Mouse (Mus musculus): ENCODE data around the gene Thbs2. TPM values are rescaled to one million over a fixed set of nuclear protein-coding genes. Genes with fewer than 3 reads are reported as not detected.
A peak's percentile ranks its signal among the peaks of the same experiment; 100 is the strongest.

The Thbs2 gene
- polyA plus RNA-seq, 2 experiments: 0.63 to 0.65 TPM

GRCm38 (mm10) chr17:14696281-14696795, 2.3 kb upstream of the Thbs2 start:
- 63% methylated on average over 6 of the region's 6 CpGs for WGBS (ENCODE audit: insufficient replicate concordance)
- Histone ChIP-seq H3K9ac (replicated peaks) (no peak overlapping the region), H3K4me3 (ENCODE audit: insufficient read depth in 1 of 2, low read depth in 2 of 2, low read length in 2 of 2) (no peak overlapping the region), H3K9me3 (ENCODE audit: control insufficient read depth, low read length) (no peaks in the 10 kb centered on the region), H3K36me3 (replicated peaks; ENCODE audit: control insufficient read depth, insufficient read depth, low read depth) (no peaks in the 10 kb centered on the region), H3K4me2 (ENCODE audit: low read depth) (no peak overlapping the region), H3K27ac (no peak overlapping the region), H3K4me1 (replicated peaks; ENCODE audit: control insufficient read depth in 2 of 2, insufficient read depth in 2 of 2, low read length in 1 of 2) (no peaks in the 10 kb centered on the region), H3K27me3 (ENCODE audit: control insufficient read depth, insufficient read depth, low read length) (no peaks in the 10 kb centered on the region; the same call in 1 of the 2 replicates)
- DNase-seq (ENCODE audit: low read depth in 3 of 3, low spot score in 3 of 3) (no peak), ATAC-seq (ENCODE audit: insufficient read depth) (no peak)
- TF ChIP-seq CTCF (IDR thresholded peaks at IDR 0.05; ENCODE audit: low read depth) (no peak), EP300 (IDR thresholded peaks at IDR 0.05; ENCODE audit: low read depth) (no peak)

- Histone ChIP-seq H3K4me3 (ENCODE audit: insufficient read depth in 1 of 2, low read depth in 2 of 2, low read length in 2 of 2) (peak overlapping the region; percentile 12 to 17; a peak in 2 of 4 replicates), H3K4me1 (replicated peaks; ENCODE audit: control insufficient read depth in 2 of 2, insufficient read depth in 2 of 2, low read length in 1 of 2) (no peaks in the 10 kb centered on the region), H3K4me2 (ENCODE audit: low read depth) (peak overlapping the region; percentile 22; the same call in 1 of the 2 replicates), H3K36me3 (replicated peaks; ENCODE audit: control insufficient read depth, insufficient read depth, low read depth) (no peaks in the 10 kb centered on the region), H3K27me3 (ENCODE audit: control insufficient read depth, insufficient read depth, low read length) (no peaks in the 10 kb centered on the region; the same call in 1 of the 2 replicates), H3K9ac (replicated peaks) (no peak overlapping the region), H3K9me3 (ENCODE audit: control insufficient read depth, low read length) (no peaks in the 10 kb centered on the region), H3K27ac (no peak overlapping the region)
- DNase-seq (ENCODE audit: low read depth in 3 of 3, low spot score in 3 of 3) (no peak), ATAC-seq (ENCODE audit: insufficient read depth) (no peak)
- WGBS (ENCODE audit: insufficient replicate concordance): 7% methylated on average over 9 of the region's 9 CpGs
- no peak for TF ChIP-seq EP300 (IDR thresholded peaks at IDR 0.05; ENCODE audit: low read depth)
- TF ChIP-seq CTCF (IDR thresholded peaks at IDR 0.05; ENCODE audit: low read depth): no peak
These were observed 714 bp downstream of the Thbs2 start for GRCm38 (mm10) chr17:14693048-14693993.

GRCm38 (mm10) chr17:14691901-14692300, 2.1 kb downstream of the Thbs2 start:
- H3K9ac ChIP-seq (replicated peaks): no peak overlapping the region
- no peak overlapping the region for H3K4me3 ChIP-seq (ENCODE audit: insufficient read depth in 1 of 2, low read depth in 2 of 2, low read length in 2 of 2)
- no peaks in the 10 kb centered on the region for H3K36me3 ChIP-seq (replicated peaks; ENCODE audit: control insufficient read depth, insufficient read depth, low read depth)
- H3K9me3 ChIP-seq (ENCODE audit: control insufficient read depth, low read length): no peaks in the 10 kb centered on the region
- no peak overlapping the region for H3K4me2 ChIP-seq (ENCODE audit: low read depth)
- 45% methylated on average over 6 of the region's 6 CpGs for WGBS (ENCODE audit: insufficient replicate concordance)
- no peak overlapping the region for H3K27ac ChIP-seq
- no peaks in the 10 kb centered on the region for H3K4me1 ChIP-seq (replicated peaks; ENCODE audit: control insufficient read depth in 2 of 2, insufficient read depth in 2 of 2, low read length in 1 of 2)
- TF ChIP-seq EP300 (IDR thresholded peaks at IDR 0.05; ENCODE audit: low read depth) (no peak), CTCF (IDR thresholded peaks at IDR 0.05; ENCODE audit: low read depth) (no peak)
- H3K27me3 ChIP-seq (ENCODE audit: control insufficient read depth, insufficient read depth, low read length): no peaks in the 10 kb centered on the region; the same call in 1 of the 2 replicates
- ATAC-seq (ENCODE audit: insufficient read depth): no peak
- no peak for DNase-seq (ENCODE audit: low read depth in 3 of 3, low spot score in 3 of 3)

- Histone ChIP-seq H3K9me3 (ENCODE audit: control insufficient read depth, low read length) (no peaks in the 10 kb centered on the region), H3K27ac (no peak overlapping the region), H3K4me3 (ENCODE audit: insufficient read depth in 1 of 2, low read depth in 2 of 2, low read length in 2 of 2) (no peak overlapping the region), H3K4me1 (replicated peaks; ENCODE audit: control insufficient read depth in 2 of 2, insufficient read depth in 2 of 2, low read length in 1 of 2) (no peaks in the 10 kb centered on the region), H3K36me3 (replicated peaks; ENCODE audit: control insufficient read depth, insufficient read depth, low read depth) (no peaks in the 10 kb centered on the region), H3K9ac (replicated peaks) (no peak overlapping the region), H3K4me2 (ENCODE audit: low read depth) (no peak overlapping the region), H3K27me3 (ENCODE audit: control insufficient read depth, insufficient read depth, low read length) (no peaks in the 10 kb centered on the region; the same call in 1 of the 2 replicates)
- 46% methylated on average over 4 of the region's 4 CpGs for WGBS (ENCODE audit: insufficient replicate concordance)
- no peak for ATAC-seq (ENCODE audit: insufficient read depth)
- TF ChIP-seq CTCF (IDR thresholded peaks at IDR 0.05; ENCODE audit: low read depth): no peak
- TF ChIP-seq EP300 (IDR thresholded peaks at IDR 0.05; ENCODE audit: low read depth): no peak
- DNase-seq (ENCODE audit: low read depth in 3 of 3, low spot score in 3 of 3): no peak
These were observed 2.8 kb downstream of the Thbs2 start for GRCm38 (mm10) chr17:14691197-14691596.

- DNase-seq (ENCODE audit: low read depth in 3 of 3, low spot score in 3 of 3): no peak
- no peak for ATAC-seq (ENCODE audit: insufficient read depth)
- Histone ChIP-seq H3K4me3 (ENCODE audit: insufficient read depth in 1 of 2, low read depth in 2 of 2, low read length in 2 of 2) (no peak overlapping the region), H3K9me3 (ENCODE audit: control insufficient read depth, low read length) (no peaks in the 10 kb centered on the region), H3K36me3 (replicated peaks; ENCODE audit: control insufficient read depth, insufficient read depth, low read depth) (no peaks in the 10 kb centered on the region), H3K27ac (no peak overlapping the region), H3K27me3 (ENCODE audit: control insufficient read depth, insufficient read depth, low read length) (no peaks in the 10 kb centered on the region), H3K4me2 (ENCODE audit: low read depth) (no peak overlapping the region), H3K9ac (replicated peaks) (no peak overlapping the region), H3K4me1 (replicated peaks; ENCODE audit: control insufficient read depth in 2 of 2, insufficient read depth in 2 of 2, low read length in 1 of 2) (no peaks in the 10 kb centered on the region)
- TF ChIP-seq CTCF (IDR thresholded peaks at IDR 0.05; ENCODE audit: low read depth) (no peak), EP300 (IDR thresholded peaks at IDR 0.05; ENCODE audit: low read depth) (no peak)
- WGBS (ENCODE audit: insufficient replicate concordance): 56% methylated on average over 7 of the region's 7 CpGs
These were observed 11.2 kb downstream of the Thbs2 start for GRCm38 (mm10) chr17:14682836-14683235.
